Mouse (Mus musculus): Measurements from ENCODE around the gene Eng.

- no peak for TF ChIP-seq SMC3 (IDR thresholded peaks at IDR 0.05; ENCODE audit: low read depth, low read length)
- no peak for TF ChIP-seq ETS1 (conservative IDR thresholded peaks at IDR 0.05; ENCODE audit: low read depth, low read length)
- TF ChIP-seq E2F4 (IDR thresholded peaks at IDR 0.05; ENCODE audit: insufficient replicate concordance, low read depth, low read length) = no peak
- TF ChIP-seq ZMIZ1 (IDR thresholded peaks at IDR 0.05; ENCODE audit: low read depth, low read length) = no peak
- no peak for TF ChIP-seq POLR2A (IDR thresholded peaks at IDR 0.05; ENCODE audit: low read depth, low read length)
- no peak for TF ChIP-seq MYC (IDR thresholded peaks at IDR 0.05; ENCODE audit: low read depth, low read length)
- no peak for TF ChIP-seq CTCF (conservative IDR thresholded peaks at IDR 0.05 in 1 of 2, IDR thresholded peaks at IDR 0.05 in 1 of 2; ENCODE audit: low read depth in 2 of 2, low read length in 2 of 2)
- TF ChIP-seq RCOR1 (conservative IDR thresholded peaks at IDR 0.05; ENCODE audit: low read depth, low read length) = no peak
- no peak for TF ChIP-seq NELFE (IDR thresholded peaks at IDR 0.05; ENCODE audit: low read depth, low read length)
- no peak for TF ChIP-seq EP300 (IDR thresholded peaks at IDR 0.05; ENCODE audit: low read length)
- no peak for TF ChIP-seq MAX (IDR thresholded peaks at IDR 0.05; ENCODE audit: low read length)
- no peak for TF ChIP-seq ZNF384 (IDR thresholded peaks at IDR 0.05; ENCODE audit: low read depth, low read length)
These were observed 36.5 kb downstream of the Eng start for GRCm38 (mm10) chr2:32682721-32683417.
